Mouse (Mus musculus) kidney, postnatal 0 days (tissue): ENCODE data around the gene Atp2b4. TPM values are rescaled to one million over a fixed set of nuclear protein-coding genes. Genes with fewer than 3 reads are reported as not detected.

Source experiments
- ATAC-seq: fragments of 200-750 bp; cut with Nextera tagmentation; replicated peaks from 2 replicates; pipeline ENCODE4 v1.8.0; 2017; ENCODE audit warnings: low read depth, moderate number of reproducible peaks, moderate TSS enrichment, moderate library complexity; ENCODE audit not compliant: low FRiP score
- DNase-seq: peaks from one replicate; pipeline ENCODE4 v3.0.0-alpha.2; 2016; ENCODE audit warnings: low spot score
- H3K27ac ChIP-seq: fragments of 300-500 bp; sonication (generic); 2 replicates; pipeline ENCODE4 v1.5.1; 2014; ENCODE audit warnings: mild to moderate bottlenecking
- H3K27me3 ChIP-seq: fragments of 300-500 bp; sonication (generic); 2 replicates; pipeline ENCODE4 v1.6.1; 2014; ENCODE audit warnings: low read length, mixed read lengths; ENCODE audit not compliant: insufficient read depth
- H3K36me3 ChIP-seq: fragments of 300-500 bp; sonication (generic); 2 replicates; pipeline ENCODE4 v1.6.1; 2014; ENCODE audit warnings: low read length, mixed read lengths; ENCODE audit not compliant: insufficient read depth
- H3K4me1 ChIP-seq: fragments of 300-500 bp; sonication (generic); replicated peaks from 2 replicates; pipeline ENCODE4 v1.6.1; 2014; ENCODE audit warnings: antibody characterized with exemption, low read length, mixed read lengths; ENCODE audit not compliant: insufficient read depth
- H3K4me2 ChIP-seq: fragments of 300-500 bp; sonication (generic); 2 replicates; pipeline ENCODE4 v1.6.1; 2014; ENCODE audit warnings: mild to moderate bottlenecking, low read length, moderate library complexity, mixed read lengths
- H3K4me3 ChIP-seq: fragments of 300-500 bp; sonication (generic); replicated peaks from 2 replicates; pipeline ENCODE4 v1.5.1; 2014; ENCODE audit warnings: low read depth, low read length
- H3K9ac ChIP-seq: fragments of 300-500 bp; sonication (generic); 2 replicates; pipeline ENCODE4 v1.6.1; 2014; ENCODE audit warnings: low read depth, low read length
- H3K9me3 ChIP-seq: fragments of 300-500 bp; sonication (generic); replicated peaks from 2 replicates; pipeline ENCODE4 v1.6.1; 2016; ENCODE audit warnings: low read length, inconsistent platforms, mixed read lengths
- CTCF ChIP-seq: IDR thresholded peaks from 2 replicates; pipeline ENCODE4 v1.5.1; 2016; ENCODE audit warnings: antibody characterized with exemption, low read depth, mild to moderate bottlenecking, moderate library complexity
- WGBS: fragments of 180-500 bp; shearing (Covaris S2); extraction: QIAGEN DNeasy Blood & Tissue Kit; methylation state at CpG from one replicate; pipeline ENCODE4 v1.1.7; 2014; 5-methylcytosine and 5-hydroxymethylcytosine counted together
- polyA plus RNA-seq: library from polyadenylated mRNA; unstranded; fragments of >200 nt; fragmentation: Nextera tagmentation; extraction: Ambion mirVana; gene quantifications from 2 replicates; pipeline ENCODE4 v1.2.1, GENCODE M21; 2015

The Atp2b4 gene
- polyA plus RNA-seq, 1 experiment from 2014 or later = 5.6 TPM

- 27% methylated on average over 11 of the region's 11 CpGs for WGBS
- no peaks in the 10 kb centered on the region for H3K9me3 ChIP-seq
- no peak for TF ChIP-seq CTCF
- H3K4me1 ChIP-seq = no peaks in the 10 kb centered on the region
- DNase-seq = peak; percentile 64
- no peak overlapping the region for H3K9ac ChIP-seq
- H3K27ac ChIP-seq = no peak overlapping the region
- H3K4me3 ChIP-seq = no peak overlapping the region
- H3K4me2 ChIP-seq = no peak overlapping the region
- H3K27me3 ChIP-seq = no peaks in the 10 kb centered on the region
- ATAC-seq = no peak
- 0 out of 2 replicates have a peak, but pooled peaks cover 7% of the 10 kb centered on the region for H3K36me3 ChIP-seq
These were observed 68.0 kb downstream of the Atp2b4 start for GRCm38 (mm10) chr1:133732814-133733213.

GRCm38 (mm10) chr1:133728339-133728738, 72.5 kb downstream of the Atp2b4 start:
- 85% methylated on average over 7 of the region's 7 CpGs for WGBS

DNA sequence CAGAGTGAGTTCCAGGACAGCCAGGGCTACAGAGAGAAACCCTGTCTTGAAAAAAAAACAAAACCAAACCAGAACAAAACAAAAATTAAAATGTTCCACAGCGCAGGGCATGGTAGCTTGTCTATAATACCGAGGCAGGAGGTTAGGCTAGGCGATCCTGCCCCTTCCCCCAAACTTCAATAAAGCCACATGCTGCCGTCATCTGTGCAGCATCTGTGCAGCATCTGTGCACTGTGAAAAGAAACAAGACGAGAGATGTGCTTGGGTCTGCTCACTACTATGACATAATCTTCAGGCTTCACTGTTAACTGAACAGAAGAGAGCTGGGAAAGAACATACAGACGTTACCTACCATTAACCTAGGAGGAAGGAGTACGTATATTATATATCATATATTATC, 80.5 kb downstream of the Atp2b4 start:
- H3K27me3 ChIP-seq = no peaks in the 10 kb centered on the region
- 87% methylated on average over 7 of the region's 7 CpGs for WGBS
- no peaks in the 10 kb centered on the region for H3K36me3 ChIP-seq
- no peak overlapping the region for H3K4me3 ChIP-seq
- no peak overlapping the region for H3K4me2 ChIP-seq
- no peak overlapping the region for H3K9ac ChIP-seq
- ATAC-seq (no peak), DNase-seq (no peak)
- no peak for TF ChIP-seq CTCF
- H3K27ac ChIP-seq = no peak overlapping the region
- no peaks in the 10 kb centered on the region for H3K4me1 ChIP-seq
- H3K9me3 ChIP-seq = no peaks in the 10 kb centered on the region

More at GRCm38 (mm10) chr1:133728339-133728738, 72.5 kb downstream of the Atp2b4 start:
- H3K4me1 ChIP-seq = no peaks in the 10 kb centered on the region
- no peak overlapping the region for H3K4me3 ChIP-seq
- H3K9me3 ChIP-seq = no peaks in the 10 kb centered on the region
- H3K4me2 ChIP-seq = no peak overlapping the region
- H3K27ac ChIP-seq = no peak overlapping the region
- no peak for TF ChIP-seq CTCF
- H3K27me3 ChIP-seq = no peaks in the 10 kb centered on the region
- H3K36me3 ChIP-seq = 0 out of 2 replicates have a peak, but pooled peaks cover 3% of the 10 kb centered on the region
- DNase-seq (no peak), ATAC-seq (no peak)
- H3K9ac ChIP-seq = no peak overlapping the region

DNA sequence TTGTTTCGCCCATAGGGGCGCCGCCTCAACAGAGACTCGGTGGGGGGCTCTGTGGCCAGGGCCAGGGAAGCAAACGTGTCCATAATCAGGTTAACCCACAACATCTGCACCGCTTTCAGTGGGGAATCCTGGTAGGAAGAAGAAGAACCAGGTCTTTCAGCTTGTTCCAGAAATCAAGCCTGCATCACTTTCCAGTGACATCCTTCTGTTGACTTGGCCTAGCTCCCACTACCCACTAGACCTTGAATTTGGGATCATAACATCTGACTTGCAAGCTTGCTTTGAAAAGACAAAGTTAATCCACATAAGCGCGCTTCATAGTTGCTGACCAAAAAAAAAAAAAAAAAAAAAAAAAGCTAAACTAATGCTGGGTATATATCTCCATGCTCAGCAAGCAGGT, 82.1 kb downstream of the Atp2b4 start:
- Histone ChIP-seq H3K4me2 (no peak overlapping the region), H3K27me3 (no peaks in the 10 kb centered on the region), H3K9me3 (no peaks in the 10 kb centered on the region), H3K36me3 (no peaks in the 10 kb centered on the region), H3K27ac (no peak overlapping the region), H3K4me1 (no peaks in the 10 kb centered on the region), H3K4me3 (no peak overlapping the region), H3K9ac (no peak overlapping the region)
- ATAC-seq = no peak
- WGBS = 93% methylated on average over 8 of the region's 8 CpGs
- TF ChIP-seq CTCF = no peak
- DNase-seq = no peak

GRCm38 (mm10) chr1:133718296-133718695, 82.5 kb downstream of the Atp2b4 start:
- no peak for TF ChIP-seq CTCF
- H3K9ac ChIP-seq = no peak overlapping the region
- no peak overlapping the region for H3K27ac ChIP-seq
- no peaks in the 10 kb centered on the region for H3K4me1 ChIP-seq
- DNase-seq (no peak), ATAC-seq (no peak)
- no peaks in the 10 kb centered on the region for H3K36me3 ChIP-seq
- H3K27me3 ChIP-seq = no peaks in the 10 kb centered on the region
- H3K4me3 ChIP-seq = no peak overlapping the region
- H3K9me3 ChIP-seq = no peaks in the 10 kb centered on the region
- H3K4me2 ChIP-seq = no peak overlapping the region
- WGBS = 89% methylated on average over 3 of the region's 3 CpGs

- 26% methylated on average over 7 of the region's 7 CpGs for WGBS
- DNase-seq (peak; percentile 67), ATAC-seq (no peak)
- Histone ChIP-seq H3K9me3 (no peaks in the 10 kb centered on the region), H3K9ac (no peak overlapping the region), H3K4me2 (no peak overlapping the region), H3K27me3 (no peaks in the 10 kb centered on the region), H3K36me3 (no peaks in the 10 kb centered on the region), H3K4me3 (no peak overlapping the region), H3K27ac (no peak overlapping the region), H3K4me1 (peaks cover 9% of the 10 kb centered on the region; the same call in 1 of the 2 replicates)
- TF ChIP-seq CTCF = peak; percentile 80
These were observed 84.4 kb downstream of the Atp2b4 start for GRCm38 (mm10) chr1:133716464-133716863.

GRCm38 (mm10) chr1:133715191-133715590, 85.7 kb downstream of the Atp2b4 start:
- TF ChIP-seq CTCF = no peak
- ATAC-seq (no peak), DNase-seq (no peak)
- Histone ChIP-seq H3K9me3 (no peaks in the 10 kb centered on the region), H3K4me2 (no peak overlapping the region), H3K36me3 (no peaks in the 10 kb centered on the region), H3K27me3 (no peaks in the 10 kb centered on the region), H3K27ac (no peak overlapping the region), H3K9ac (no peak overlapping the region), H3K4me3 (no peak overlapping the region), H3K4me1 (peaks cover 9% of the 10 kb centered on the region; the same call in 1 of the 2 replicates)
- 42% methylated on average over 1 of the region's 1 CpGs for WGBS
